Mouse (Mus musculus) adipocyte (in vitro differentiated cells): ENCODE measurements at regions not wholly inside any gene's neighbourhood (a gene's known extent, or its start where the extent isn't known, plus 50 kb on each side); places are given as distances from the start of the nearest gene placed in this dataset.
A peak's percentile ranks its signal among the peaks of the same experiment; 100 is the strongest.

Source experiments
- DNase-seq: peaks from one replicate; pipeline ENCODE4 v3.0.0-alpha.2; 2016; ENCODE audit warnings: low spot score

- no peak for DNase-seq
Measured at GRCm38 (mm10) chr10:19188082-19188742, 168.1 kb upstream of the Olig3 start.

DNA sequence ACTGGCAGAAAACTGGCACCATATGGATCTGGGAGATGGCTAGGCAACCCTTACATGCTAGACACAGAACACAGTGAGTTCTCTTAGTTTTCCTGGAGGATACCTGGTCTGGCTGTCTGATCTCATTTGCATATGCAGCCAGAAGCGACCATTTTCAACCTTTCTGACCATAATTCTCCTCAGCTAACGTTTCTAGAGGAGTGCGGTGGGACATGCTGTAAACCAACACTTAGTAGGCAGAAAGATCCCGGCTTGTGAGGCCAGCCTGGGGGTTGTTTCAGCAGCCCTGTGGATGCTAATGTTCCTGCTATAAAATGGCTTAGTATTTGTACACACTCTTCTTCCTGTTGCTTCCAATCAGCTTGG is 168.6 kb upstream of the Olig3 start:
- DNase-seq: no peak

GRCm38 (mm10) chr10:19187084-19187615 is 169.2 kb upstream of the Olig3 start:
- DNase-seq: no peak

GRCm38 (mm10) chr10:19185790-19186581 is 170.3 kb upstream of the Olig3 start:
- DNase-seq: peak; percentile 59

DNA sequence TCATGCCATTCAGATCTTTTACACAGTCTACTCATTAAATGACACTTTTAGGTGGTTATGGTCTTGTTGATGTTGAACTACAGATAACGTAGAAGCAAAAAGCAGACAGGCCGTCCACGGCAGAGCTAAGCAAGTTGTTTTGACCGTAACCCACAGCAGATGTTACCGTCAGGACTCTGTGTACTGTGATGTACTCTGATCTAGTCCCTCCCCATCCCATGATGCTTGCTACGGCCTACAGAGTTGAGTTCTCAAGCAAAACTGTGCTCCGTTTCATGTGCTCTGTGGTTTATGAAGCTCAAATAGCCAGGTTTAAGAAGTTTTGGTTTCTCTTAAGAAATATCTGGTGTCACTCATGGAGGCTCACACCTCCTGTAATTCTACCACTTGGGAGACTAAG is 169.4 kb upstream of the Tnfaip3 start:
- DNase-seq: no peak

DNA sequence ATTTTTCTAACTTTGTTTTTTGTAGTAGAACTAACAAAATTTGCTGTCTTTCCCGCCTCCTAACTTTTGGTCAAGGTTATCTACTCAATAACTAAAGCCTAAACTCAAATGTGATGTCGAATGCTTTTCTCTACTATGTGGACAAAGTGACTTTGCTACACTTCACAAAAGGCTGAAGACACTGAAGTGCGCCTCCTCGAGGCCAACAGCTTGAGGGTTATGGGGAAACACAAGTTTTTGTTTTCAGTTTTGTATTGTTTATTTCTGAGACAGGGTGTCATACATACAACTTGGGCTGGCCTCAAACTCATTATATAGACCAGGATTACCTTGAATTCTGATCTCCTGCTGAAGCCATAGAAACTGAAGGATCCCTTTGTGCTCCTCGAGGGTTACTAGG is 162.4 kb upstream of the Tnfaip3 start:
- DNase-seq: no peak

DNA sequence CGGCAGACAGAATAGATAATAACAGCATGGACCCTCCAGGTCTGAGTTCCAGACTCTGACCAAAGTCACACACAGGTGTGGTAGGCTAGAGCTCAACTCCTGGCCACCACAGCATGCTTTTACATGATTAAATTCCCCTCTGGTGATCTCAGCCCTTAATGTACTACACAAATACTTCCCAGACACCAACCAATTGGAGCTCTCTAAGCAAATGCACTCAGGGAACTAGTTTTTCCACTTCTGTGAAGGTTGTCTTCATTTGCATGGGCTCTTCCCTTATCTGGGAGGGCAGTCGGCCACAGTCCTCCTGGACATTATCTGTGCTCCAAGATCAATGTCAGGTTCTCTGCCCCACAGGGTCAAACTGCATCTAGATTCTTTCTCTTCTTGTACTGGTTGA is 162.0 kb upstream of the Tnfaip3 start:
- DNase-seq: no peak

DNA sequence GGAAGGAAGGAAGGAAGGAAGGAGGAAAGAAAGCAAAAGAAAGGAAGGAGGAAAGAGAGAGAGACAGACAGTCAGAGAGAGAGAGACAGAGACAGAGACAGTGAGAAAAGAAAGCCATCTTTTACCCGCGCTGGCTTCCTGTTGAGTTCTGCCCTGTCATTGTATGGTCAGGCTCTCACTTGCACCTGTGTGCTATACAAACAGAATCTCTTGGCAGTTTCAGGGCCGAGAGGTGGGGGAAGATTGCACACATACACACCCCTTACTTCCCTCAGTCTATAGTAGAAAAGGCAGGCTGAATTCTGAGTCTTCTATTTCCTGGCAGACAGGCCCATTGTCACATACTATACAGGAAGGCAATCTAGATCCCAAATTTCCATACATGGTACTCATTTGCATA is 160.8 kb upstream of the Tnfaip3 start:
- DNase-seq: no peak

DNA sequence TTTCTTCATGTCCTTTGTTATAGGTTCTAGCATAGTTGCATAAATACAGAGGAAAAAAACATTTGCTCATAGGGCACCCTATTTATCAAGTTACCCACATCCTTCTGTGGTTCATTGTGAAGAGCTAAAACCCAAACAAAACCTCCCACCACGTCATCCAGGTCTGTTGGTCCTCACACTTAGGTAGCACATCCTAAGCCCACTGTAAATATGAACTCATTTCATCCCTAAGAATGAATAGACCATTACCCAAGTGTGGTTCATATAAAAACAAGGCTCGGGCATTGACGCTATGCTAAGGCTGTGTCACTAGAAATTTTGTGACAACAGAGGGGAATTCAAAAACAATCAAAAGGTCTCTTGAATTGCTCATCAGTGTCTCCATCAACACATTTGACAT is 156.4 kb upstream of the Tnfaip3 start:
- DNase-seq: no peak

- no peak for DNase-seq
Measured at GRCm38 (mm10) chr10:19170596-19170995, 155.1 kb upstream of the Tnfaip3 start.

- peak; percentile 13 for DNase-seq
Measured at GRCm38 (mm10) chr10:19169272-19169671, 153.8 kb upstream of the Tnfaip3 start.

DNA sequence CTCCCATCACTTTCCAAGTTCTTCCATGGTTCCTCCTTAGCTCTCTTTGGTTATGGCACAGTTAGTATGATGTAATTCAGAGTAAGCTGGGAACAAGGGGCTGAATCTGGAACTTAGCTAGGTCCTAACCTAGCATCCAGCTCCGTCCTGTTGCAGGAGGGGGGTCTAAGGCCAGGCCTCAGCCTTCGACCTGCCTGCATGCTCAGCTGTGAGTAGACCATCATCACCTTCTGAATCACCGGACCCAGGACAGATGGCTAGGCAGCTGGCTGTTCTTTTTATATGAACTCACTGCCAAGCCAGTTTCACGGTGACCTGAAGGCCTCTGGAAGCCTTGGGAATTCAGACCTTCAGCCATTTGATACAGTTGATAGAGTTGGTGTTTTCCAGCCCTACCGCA is 152.9 kb upstream of the Tnfaip3 start:
- no peak for DNase-seq

DNA sequence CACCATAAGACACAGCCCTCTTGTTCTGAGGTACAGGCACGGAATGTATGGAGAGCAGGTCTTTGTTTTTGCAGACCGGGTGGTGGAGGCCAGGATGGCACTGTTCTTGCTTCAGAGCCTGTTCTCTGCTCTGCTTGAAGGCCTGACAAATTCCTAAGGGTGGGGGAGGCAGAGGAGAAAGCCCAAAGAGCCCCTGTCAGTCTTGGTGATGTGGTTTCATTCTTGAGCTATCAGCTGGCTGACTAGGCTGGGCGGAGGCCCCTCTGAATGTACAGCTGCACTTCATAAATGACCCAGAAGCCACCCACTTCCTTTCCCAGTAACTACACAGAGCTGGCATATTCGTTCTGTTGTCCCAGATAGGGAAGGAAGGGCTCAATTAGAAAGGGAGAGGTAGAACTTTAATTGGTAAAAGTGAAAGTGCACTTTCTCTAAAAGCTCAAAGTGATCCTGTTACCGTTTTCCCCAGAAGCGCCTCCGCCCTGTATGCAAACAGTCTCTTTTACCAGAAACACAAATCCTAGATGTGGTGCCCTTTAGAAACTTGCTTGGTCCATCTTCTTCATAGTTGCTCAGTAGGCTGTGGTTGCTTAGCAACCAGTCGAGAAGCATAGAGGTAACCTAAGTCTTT is 152.3 kb upstream of the Tnfaip3 start:
- no peak for DNase-seq

DNA sequence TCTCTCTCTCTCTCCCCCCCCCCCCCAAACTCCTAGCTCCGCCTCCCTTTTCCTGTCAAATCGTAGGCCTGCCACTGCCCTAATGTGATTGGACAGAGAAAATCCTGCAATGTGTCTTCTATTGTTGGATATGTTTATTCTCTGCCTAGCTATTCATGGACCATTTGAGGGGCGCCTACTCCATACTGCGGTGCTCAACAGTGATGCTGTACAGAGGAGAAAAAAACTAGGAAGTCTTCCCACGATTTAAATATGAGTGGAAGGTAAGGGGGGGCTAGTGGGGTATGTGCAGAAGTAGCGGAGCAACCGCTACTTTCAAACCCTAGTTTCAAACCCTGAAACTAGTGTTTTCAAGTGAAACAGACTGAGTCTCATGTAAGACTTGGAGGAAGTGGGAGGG is 151.6 kb upstream of the Tnfaip3 start:
- DNase-seq: no peak

GRCm38 (mm10) chr10:19162104-19162503 is 146.6 kb upstream of the Tnfaip3 start:
- no peak for DNase-seq

- DNase-seq: no peak
Measured at GRCm38 (mm10) chr10:19161149-19161548, 145.7 kb upstream of the Tnfaip3 start.

- DNase-seq: no peak
Measured at GRCm38 (mm10) chr10:19154041-19154440, 138.6 kb upstream of the Tnfaip3 start.

DNA sequence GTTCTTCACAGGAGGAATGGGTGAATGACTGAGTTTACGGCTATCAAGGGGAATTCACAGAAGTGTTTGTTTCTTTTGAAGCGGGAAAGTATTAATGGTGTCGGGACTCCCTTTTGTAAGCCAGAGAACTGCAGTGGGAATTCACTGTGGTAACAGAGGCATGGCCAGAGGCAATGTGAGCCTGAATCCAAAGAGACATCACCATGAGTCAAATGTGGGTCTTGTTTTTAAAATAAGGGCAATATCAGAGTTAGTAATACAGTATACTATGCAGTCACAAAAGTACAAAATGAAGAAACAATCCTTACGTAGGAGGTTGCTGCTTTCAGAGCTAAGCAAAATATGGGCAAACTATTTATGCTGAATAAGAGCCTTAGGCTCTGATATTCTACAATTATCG is 137.3 kb upstream of the Tnfaip3 start:
- no peak for DNase-seq

GRCm38 (mm10) chr10:19150766-19151165 is 135.3 kb upstream of the Tnfaip3 start:
- DNase-seq: no peak

- no peak for DNase-seq
Measured at GRCm38 (mm10) chr10:19150005-19150404, 134.5 kb upstream of the Tnfaip3 start.

DNA sequence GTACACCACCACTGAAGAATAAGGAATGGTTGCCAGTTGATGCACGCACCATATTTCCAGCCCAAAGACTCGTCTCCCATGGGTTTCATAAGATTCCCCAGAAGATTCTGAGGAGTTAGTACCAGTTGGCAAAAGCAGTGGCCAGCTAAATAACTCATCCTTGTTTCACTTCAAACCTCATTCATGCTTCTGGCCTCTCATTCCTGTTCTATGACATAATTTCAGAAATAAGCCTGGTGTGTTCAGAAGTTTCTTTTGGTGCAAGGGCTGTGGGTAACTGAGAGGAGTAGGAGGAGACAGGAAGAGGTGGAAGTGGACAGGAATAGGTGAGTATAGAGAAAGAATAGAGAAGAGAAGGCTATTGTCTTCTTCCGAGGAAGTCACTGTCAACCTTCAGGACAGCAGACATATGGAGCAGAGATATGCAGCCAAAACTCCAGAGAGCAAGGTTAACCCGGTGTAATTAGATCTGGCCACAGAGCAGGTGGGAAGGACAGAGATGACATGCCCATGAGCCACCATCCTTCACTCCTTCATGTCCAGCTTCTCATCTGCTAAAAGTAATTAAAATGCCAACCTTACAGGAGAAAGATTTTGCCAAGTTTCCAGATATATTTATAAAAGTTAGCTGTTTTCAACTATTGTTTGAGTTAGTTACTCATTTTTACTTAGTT is 133.9 kb upstream of the Tnfaip3 start:
- DNase-seq: no peak

- DNase-seq: no peak
Measured at GRCm38 (mm10) chr10:19141481-19141880, 126.0 kb upstream of the Tnfaip3 start.

DNA sequence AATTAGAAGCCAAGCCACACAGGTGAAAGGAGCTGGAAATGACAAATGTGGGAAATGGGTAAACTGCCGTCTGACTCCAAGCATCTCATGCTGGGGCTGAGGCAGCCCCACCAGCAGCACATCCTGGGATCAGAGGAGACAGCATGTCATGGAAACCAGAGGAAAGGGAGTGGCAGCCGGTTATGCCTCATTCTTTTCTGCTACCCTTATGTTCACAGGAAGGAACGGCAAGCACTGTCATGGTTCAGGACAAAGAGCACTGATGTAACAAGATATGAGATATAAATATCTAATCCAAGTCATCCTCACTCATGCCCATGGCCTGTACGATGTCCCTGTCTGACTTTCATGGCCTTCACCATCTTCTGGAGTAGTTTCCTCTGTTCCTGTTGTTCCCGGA is 125.2 kb upstream of the Tnfaip3 start:
- no peak for DNase-seq
